Mouse (Mus musculus): ENCODE measurements around the gene Syce1.

DNA sequence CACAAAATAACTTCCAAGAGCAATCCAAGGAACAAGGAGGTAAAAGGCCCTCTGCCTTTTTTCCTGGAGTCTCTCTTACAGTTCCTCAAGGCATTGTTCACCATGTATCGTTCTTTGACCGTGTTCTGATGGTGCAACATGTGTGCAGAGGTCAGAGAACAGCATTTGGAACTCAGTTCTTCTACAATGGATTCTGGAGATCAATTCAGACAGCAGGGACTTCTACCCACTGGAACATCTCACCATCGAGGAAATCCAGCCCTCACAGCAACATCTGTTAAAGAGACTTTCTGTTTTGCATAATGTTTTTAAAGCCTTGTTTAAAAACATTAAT lies 38.9 kb downstream of the Syce1 start:
- TF ChIP-seq POLR2A (IDR thresholded peaks at IDR 0.05; ENCODE audit: borderline replicate concordance, insufficient read depth, low read length) (no peak), CTCF (IDR thresholded peaks at IDR 0.05; ENCODE audit: borderline replicate concordance, insufficient read depth, low read depth, low read length) (no peak)

All from cerebellum, adult 2 months (tissue).